Mouse (Mus musculus): Measurements from ENCODE around the gene H2-Eb2.

DNA sequence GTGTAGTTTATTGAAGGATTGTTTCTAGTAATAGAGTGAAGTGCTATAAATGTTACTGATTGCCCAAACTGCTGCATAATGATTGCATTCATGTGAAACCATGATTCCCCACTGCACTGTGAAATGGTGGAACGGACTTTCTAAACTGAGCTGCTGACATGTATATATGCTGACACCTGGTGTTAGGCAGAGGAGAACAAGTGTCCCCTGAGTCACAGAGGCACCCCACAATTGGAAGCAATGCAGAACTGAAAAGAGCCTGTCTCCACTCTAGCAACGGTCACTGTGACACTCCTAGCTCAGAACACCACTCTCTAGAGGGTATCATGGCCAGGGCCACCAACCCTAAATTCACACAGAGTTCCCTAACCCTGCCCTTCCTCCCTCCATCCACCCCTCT is 53.3 kb downstream of the H2-Eb2 start:
- TF ChIP-seq CTCF (IDR thresholded peaks at IDR 0.05; ENCODE audit: low read depth) (peak; percentile 50), EP300 (IDR thresholded peaks at IDR 0.05; ENCODE audit: low read depth) (no peak)
